Mouse (Mus musculus) limb, embryonic 10.5 days (tissue): Measurements from ENCODE around the gene Alk. TPM values are rescaled to one million over a fixed set of nuclear protein-coding genes. Genes with fewer than 3 reads are reported as not detected.
A peak's percentile ranks its signal among the peaks of the same experiment; 100 is the strongest.

Experiments
- DNase-seq: peaks from one replicate; pipeline ENCODE4 v3.0.0-alpha.2; 2017; ENCODE audit warnings: low spot score
- H3K27ac ChIP-seq: fragments of 300-500 bp; sonication (generic); 2 replicates; pipeline ENCODE4 v1.5.1; 2016; ENCODE audit warnings: mild to moderate bottlenecking
- H3K27me3 ChIP-seq: fragments of 300-500 bp; sonication (generic); 2 replicates; pipeline ENCODE4 v1.6.1; 2016; ENCODE audit warnings: low read depth, mild to moderate bottlenecking; ENCODE audit not compliant: poor library complexity, severe bottlenecking
- H3K36me3 ChIP-seq: fragments of 300-500 bp; sonication (generic); 2 replicates; pipeline ENCODE4 v1.6.1; 2016; ENCODE audit warnings: mild to moderate bottlenecking, moderate library complexity
- H3K4me1 ChIP-seq: fragments of 300-500 bp; sonication (generic); 2 replicates; pipeline ENCODE4 v1.6.1; 2016
- H3K4me3 ChIP-seq: fragments of 300-500 bp; sonication (generic); 2 replicates; pipeline ENCODE4 v1.5.1; 2016; ENCODE audit warnings: mild to moderate bottlenecking, moderate library complexity
- H3K9me3 ChIP-seq: fragments of 300-500 bp; sonication (generic); replicated peaks from 2 replicates; pipeline ENCODE4 v1.6.1; 2016; ENCODE audit warnings: mild to moderate bottlenecking
- WGBS: fragments of 180-500 bp; shearing (Covaris S2); methylation state at CpG from one replicate; pipeline ENCODE4 v1.1.7; 2016; 5-methylcytosine and 5-hydroxymethylcytosine counted together
- polyA plus RNA-seq: library from polyadenylated mRNA; unstranded; fragments of >200 nt; fragmentation: Nextera tagmentation; extraction: Ambion mirVana; gene quantifications from 2 replicates; pipeline ENCODE4 v1.2.1, GENCODE M21; 2016

Gene Alk
- polyA plus RNA-seq, 1 experiment from 2014 or later: 0.04 TPM

- DNase-seq: no peak
- Histone ChIP-seq H3K4me3 (no peak overlapping the region), H3K4me1 (peaks cover 40% of the 10 kb centered on the region), H3K27ac (no peak overlapping the region), H3K36me3 (no peaks in the 10 kb centered on the region), H3K27me3 (no peaks in the 10 kb centered on the region), H3K9me3 (no peaks in the 10 kb centered on the region)
- WGBS: 87% methylated on average over 8 of the region's 8 CpGs
Observed at GRCm38 (mm10) chr17:71827627-71828026, 776.8 kb downstream of the Alk start.

GRCm38 (mm10) chr17:71826603-71827002 lies 777.8 kb downstream of the Alk start:
- Histone ChIP-seq H3K36me3 (no peaks in the 10 kb centered on the region), H3K27me3 (no peaks in the 10 kb centered on the region), H3K4me1 (peaks cover 40% of the 10 kb centered on the region), H3K4me3 (no peak overlapping the region), H3K27ac (0 out of 2 replicates have a peak overlapping the region, but pooled peaks have one; percentile 42), H3K9me3 (no peaks in the 10 kb centered on the region)
- no peak for DNase-seq
- WGBS: 74% methylated on average over 3 of the region's 3 CpGs

GRCm38 (mm10) chr17:71823622-71824306 lies 780.7 kb downstream of the Alk start:
- Histone ChIP-seq H3K27ac (no peak overlapping the region), H3K4me3 (no peak overlapping the region), H3K36me3 (peaks cover 3% of the 10 kb centered on the region; the same call in 1 of the 2 replicates), H3K4me1 (peaks cover 33% of the 10 kb centered on the region), H3K27me3 (no peaks in the 10 kb centered on the region), H3K9me3 (no peaks in the 10 kb centered on the region)
- WGBS: 79% methylated on average over 8 of the region's 8 CpGs
- DNase-seq: no peak

Other genes with a start within 250 kb of the Alk start
- gene Ypel5, start 231.8 kb upstream of the Alk start, polyA plus RNA-seq: 15.2 and 26.7 TPM in 2 replicates